Mouse (Mus musculus): Measurements from ENCODE around the gene Usp24.

GRCm38 (mm10) chr4:106330371-106330819 is 14.4 kb downstream of the Usp24 start:
- TF ChIP-seq CTCF (IDR thresholded peaks at IDR 0.05; ENCODE audit: control insufficient read depth, insufficient read depth, insufficient read length) (no peak), FOSL1 (IDR thresholded peaks at IDR 0.05; ENCODE audit: insufficient read depth, low read length, poor library complexity, severe bottlenecking) (no peak), USF1 (IDR thresholded peaks at IDR 0.05; ENCODE audit: low read depth) (no peak), MAX (IDR thresholded peaks at IDR 0.05) (no peak), CEBPB (IDR thresholded peaks at IDR 0.05; ENCODE audit: low read depth) (peak; percentile 30), MYOD1 (IDR thresholded peaks at IDR 0.05; ENCODE audit: control insufficient read depth, insufficient read length, low read depth) (no peak)

Data from C2C12 (cell line).